Comparison of ENCODE assay signal across 8 mouse cellular contexts in the genomic region with DNA sequence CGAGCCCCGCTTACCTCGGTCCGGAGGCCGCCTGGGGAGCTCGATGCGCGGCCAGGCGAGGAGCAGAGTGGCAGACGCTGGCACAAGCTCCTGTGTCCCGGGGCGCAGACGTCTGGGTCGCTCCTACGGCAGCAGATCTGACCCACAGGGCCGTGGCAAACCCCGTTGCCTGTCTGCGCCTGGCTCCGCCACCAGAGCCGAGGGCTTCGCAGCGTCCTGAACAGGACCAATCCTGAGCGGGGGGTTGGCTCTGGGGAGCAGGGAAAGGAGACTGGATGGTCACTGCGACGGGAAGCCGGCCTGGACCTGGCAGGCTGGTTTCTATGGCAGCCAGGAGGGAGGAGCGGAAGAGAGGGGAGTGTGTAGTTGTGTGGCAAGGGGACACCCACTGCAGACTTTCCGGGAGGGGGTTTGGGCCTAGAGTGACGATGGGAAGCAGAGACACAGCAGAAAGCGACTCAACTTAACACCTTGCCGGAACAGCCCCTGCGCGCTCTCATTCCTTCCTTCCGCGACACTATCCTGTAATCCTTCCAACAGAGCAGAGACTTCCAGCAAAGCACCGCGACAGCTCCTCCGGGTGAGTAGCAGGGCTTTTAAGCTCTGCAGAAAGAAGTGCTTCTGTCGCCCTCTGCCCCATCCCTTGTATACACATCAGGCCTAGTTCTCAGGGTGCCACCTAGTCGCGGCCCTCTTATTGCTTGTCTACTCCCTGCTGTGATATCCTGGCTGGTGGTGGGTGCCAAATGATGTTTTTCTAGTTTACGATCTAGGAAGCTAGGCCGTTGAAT. TPM values are rescaled to one million over a fixed set of nuclear protein-coding genes. Genes with fewer than 3 reads are reported as not detected.
DNase-seq lines count a peak whose midpoint lies in the region; ATAC-seq and TF ChIP-seq lines count a peak whose summit lies in the region.

A gene (minus strand): TSS at position 202 of the 791 bp plus-strand sequence.

- peaks cover 40% of the 10 kb centered on the region for H3K4me1 ChIP-seq in forebrain, embryonic 10.5 days
- H3K4me1 ChIP-seq in heart, embryonic 14.5 days (ENCODE audit: control insufficient read depth in 2 of 2, insufficient read depth in 2 of 2, low read length in 2 of 2): peaks cover 0 to 15% of the 10 kb centered on the region in 2 experiments; a peak in 2 of 4 replicates
- H3K4me1 ChIP-seq in kidney, postnatal 0 days (replicated peaks; ENCODE audit: insufficient read depth, low read length): peaks cover 7% of the 10 kb centered on the region
- H3K4me1 ChIP-seq in liver, embryonic 12.5 days: peaks cover 12% of the 10 kb centered on the region; the same call in 1 of the 2 replicates
- H3K4me1 ChIP-seq in stomach, embryonic 14.5 days (ENCODE audit: control insufficient read depth, insufficient read depth, low read length): peaks cover 5% of the 10 kb centered on the region; the same call in 1 of the 2 replicates

- H3K4me3 ChIP-seq in forebrain, embryonic 10.5 days: peak within 1 kb of the TSS; percentile 73
- H3K4me3 ChIP-seq in heart, embryonic 14.5 days (ENCODE audit: control insufficient read depth in 1 of 2, insufficient read depth in 1 of 2, low read depth in 1 of 2, low read length in 2 of 2): peak within 1 kb of the TSS; percentile 51 to 64
- peak within 1 kb of the TSS; percentile 41 for H3K4me3 ChIP-seq in kidney, postnatal 0 days (replicated peaks; ENCODE audit: low read depth, low read length)
- peak within 1 kb of the TSS; percentile 51 for H3K4me3 ChIP-seq in liver, embryonic 12.5 days
- peak within 1 kb of the TSS; percentile 52 for H3K4me3 ChIP-seq in stomach, embryonic 14.5 days (ENCODE audit: low read depth, low read length)

- peak within 1 kb of the TSS; percentile 77 for H3K9ac ChIP-seq in heart, embryonic 14.5 days (ENCODE audit: low read length)
- H3K9ac ChIP-seq in kidney, postnatal 0 days (ENCODE audit: low read depth, low read length): peak within 1 kb of the TSS; percentile 50
- peak within 1 kb of the TSS; percentile 27; the same call in 1 of the 2 replicates for H3K9ac ChIP-seq in liver, embryonic 12.5 days
- H3K9ac ChIP-seq in stomach, embryonic 14.5 days (replicated peaks; ENCODE audit: low read depth, low read length): peak within 1 kb of the TSS; percentile 42

- H3K27me3 ChIP-seq in forebrain, embryonic 10.5 days (ENCODE audit: poor library complexity, severe bottlenecking): no peaks in the 10 kb centered on the region
- H3K27me3 ChIP-seq in heart, embryonic 14.5 days (ENCODE audit: control insufficient read depth, insufficient read depth, low read length): no peaks in the 10 kb centered on the region
- no peaks in the 10 kb centered on the region for H3K27me3 ChIP-seq in kidney, postnatal 0 days (ENCODE audit: insufficient read depth, low read length)
- H3K27me3 ChIP-seq in liver, embryonic 12.5 days (replicated peaks): peaks cover 33% of the 10 kb centered on the region
- H3K27me3 ChIP-seq in stomach, embryonic 14.5 days (ENCODE audit: control insufficient read depth, insufficient read depth, low read length): no peaks in the 10 kb centered on the region

- H3K9me3 ChIP-seq in forebrain, embryonic 10.5 days: no peaks in the 10 kb centered on the region
- H3K9me3 ChIP-seq in heart, embryonic 14.5 days (ENCODE audit: control insufficient read depth, low read length): no peaks in the 10 kb centered on the region
- H3K9me3 ChIP-seq in kidney, postnatal 0 days (replicated peaks; ENCODE audit: low read length): no peaks in the 10 kb centered on the region
- H3K9me3 ChIP-seq in liver, embryonic 12.5 days (replicated peaks): no peaks in the 10 kb centered on the region
- H3K9me3 ChIP-seq in stomach, embryonic 14.5 days (ENCODE audit: control insufficient read depth, low read depth, low read length): no peaks in the 10 kb centered on the region

- DNase-seq in 3134 (ENCODE audit: extremely low read depth, insufficient read length, low spot score): peak; percentile 90
- peak; percentile 97 for DNase-seq in brain, adult 2 months (ENCODE audit: low read depth, low spot score)
- peak; percentile 84 for DNase-seq in forebrain, embryonic 10.5 days (ENCODE audit: extremely low spot score, low spot score)
- peak; percentile 89 for DNase-seq in kidney, postnatal 0 days (ENCODE audit: low spot score)
- peak; percentile 1 to 10 for DNase-seq in natural killer cell, adult 2 months (ENCODE audit: low spot score in 2 of 2)

- 2% methylated on average over 43 of the region's 43 CpGs for WGBS in forebrain, embryonic 10.5 days
- WGBS in heart, embryonic 14.5 days: 1% methylated on average over 42 of the region's 43 CpGs
- WGBS in kidney, postnatal 0 days: under 1% methylated on average over 43 of the region's 43 CpGs
- WGBS in liver, embryonic 12.5 days (ENCODE audit: insufficient replicate concordance): 7% methylated on average over 43 of the region's 43 CpGs
- WGBS in stomach, embryonic 14.5 days: 2% methylated on average over 43 of the region's 43 CpGs

- ATAC-seq in heart, embryonic 14.5 days (ENCODE audit: insufficient number of reproducible peaks, insufficient read depth, low FRiP score, low read depth): peak; percentile 94
- peak; percentile 95 for ATAC-seq in kidney, postnatal 0 days (replicated peaks; ENCODE audit: low FRiP score, low read depth)
- peak; percentile 82 for ATAC-seq in liver, embryonic 12.5 days
- peak; percentile 94 for ATAC-seq in stomach, embryonic 14.5 days (ENCODE audit: insufficient number of reproducible peaks, insufficient read depth, low FRiP score, low read depth)

- H3K36me3 ChIP-seq in forebrain, embryonic 10.5 days (replicated peaks): peaks cover 13% of the 10 kb centered on the region
- H3K36me3 ChIP-seq in heart, embryonic 14.5 days (ENCODE audit: control insufficient read depth, insufficient read depth, low read length): peaks cover 5% of the 10 kb centered on the region
- no peaks in the 10 kb centered on the region for H3K36me3 ChIP-seq in kidney, postnatal 0 days (ENCODE audit: insufficient read depth, low read length)
- 0 out of 2 replicates have a peak, but pooled peaks cover under 1% of the 10 kb centered on the region for H3K36me3 ChIP-seq in liver, embryonic 12.5 days
- H3K36me3 ChIP-seq in stomach, embryonic 14.5 days (ENCODE audit: control insufficient read depth, insufficient read depth, low read length): no peaks in the 10 kb centered on the region

- peak within 1 kb of the TSS; percentile 89 for H3K27ac ChIP-seq in forebrain, embryonic 10.5 days
- H3K27ac ChIP-seq in heart, embryonic 14.5 days (replicated peaks in 1 of 2; ENCODE audit: control insufficient read depth in 1 of 2, insufficient read depth in 1 of 2, low read depth in 2 of 2, low read length in 2 of 2): peak within 1 kb of the TSS; percentile 27 to 69; a peak in 3 of 4 replicates
- peak within 1 kb of the TSS; percentile 52; the same call in 1 of the 2 replicates for H3K27ac ChIP-seq in kidney, postnatal 0 days
- no peak within 1 kb of the TSS for H3K27ac ChIP-seq in liver, embryonic 12.5 days
- H3K27ac ChIP-seq in stomach, embryonic 14.5 days (ENCODE audit: low read length): no peak within 1 kb of the TSS

- H3K4me2 ChIP-seq in heart, embryonic 14.5 days (ENCODE audit: low read length): peak within 1 kb of the TSS; percentile 98
- peak within 1 kb of the TSS; percentile 90 for H3K4me2 ChIP-seq in kidney, postnatal 0 days (ENCODE audit: low read length)
- H3K4me2 ChIP-seq in liver, embryonic 12.5 days: peak within 1 kb of the TSS; percentile 72
- peak within 1 kb of the TSS; percentile 95 for H3K4me2 ChIP-seq in stomach, embryonic 14.5 days (replicated peaks; ENCODE audit: low read depth, low read length)

- TF ChIP-seq CTCF in kidney, postnatal 0 days (IDR thresholded peaks at IDR 0.05; ENCODE audit: low read depth): no peak

RNA-seq across cellular contexts. Expression of the gene that starts here (rescaled TPM):
- 3.3 and 3.5 TPM in 2 replicates for polyA plus RNA-seq in forebrain, embryonic 10.5 days (2016; fragmentation: Nextera tagmentation; extraction: Ambion mirVana)
- 0.53 and 0.74 TPM in 2 replicates for polyA plus RNA-seq in heart, embryonic 14.5 days (2014; fragmentation: Nextera tagmentation; extraction: Ambion mirVana)
- 1.2 and 1.3 TPM in 2 replicates for polyA plus RNA-seq in kidney, postnatal 0 days (2015; fragmentation: Nextera tagmentation; extraction: Ambion mirVana)
- polyA plus RNA-seq in liver, embryonic 12.5 days (2016; fragmentation: Nextera tagmentation; extraction: Ambion mirVana): 0.07 and 0.23 TPM in 2 replicates
- 1.0 TPM in 2 replicates for polyA plus RNA-seq in stomach, embryonic 14.5 days (2014; fragmentation: Nextera tagmentation; extraction: Ambion mirVana)

Comparison
In these comparisons a context has a peak if more than half of its experiments do, and no peak if none do; other contexts are left out.
1. Peak in ATAC-seq, H3K4me3 ChIP-seq, H3K27ac ChIP-seq, H3K9ac ChIP-seq and H3K4me2 ChIP-seq in heart, embryonic 14.5 days; RNA of the gene not detected or under 1 TPM.
2. Peak in ATAC-seq, H3K4me3 ChIP-seq, H3K9ac ChIP-seq and H3K4me2 ChIP-seq in liver, embryonic 12.5 days; RNA of the gene not detected or under 1 TPM.
3. DNase-seq: peak in every context shown above with its lines; median percentile 97 in brain, adult 2 months; 90 in 3134; 89 in kidney, postnatal 0 days; 84 in forebrain, embryonic 10.5 days; 6 in natural killer cell, adult 2 months.
4. H3K27ac ChIP-seq: peak in forebrain, embryonic 10.5 days (single experiment) and kidney, postnatal 0 days (single experiment); none in liver, embryonic 12.5 days (single experiment) and stomach, embryonic 14.5 days (single experiment).
5. H3K9ac ChIP-seq: peak in every context shown above with its lines; median percentile 77 in heart, embryonic 14.5 days; 50 in kidney, postnatal 0 days; 42 in stomach, embryonic 14.5 days; 27 in liver, embryonic 12.5 days.
6. Peak in every context shown above with its lines, with median percentiles within 50 percentile points of each other: H3K4me3 ChIP-seq, ATAC-seq and H3K4me2 ChIP-seq.